Mouse (Mus musculus) CH12.LX (cell line): ENCODE measurements at regions not wholly inside any gene's neighbourhood (a gene's known extent, or its start where the extent isn't known, plus 50 kb on each side); places are given as distances from the start of the nearest gene placed in this dataset.

Experiments used
- DNase-seq: peaks from one replicate; pipeline ENCODE4 v3.0.0-alpha.2; 2013; ENCODE audit errors: extremely low read depth
- H3K27ac ChIP-seq: 2 replicates; pipeline ENCODE4 v1.5.1; 2012; ENCODE audit warnings: low read depth, mild to moderate bottlenecking, control low read depth, moderate library complexity; ENCODE audit not compliant: insufficient read depth
- H3K27me3 ChIP-seq: replicated peaks from 2 replicates; pipeline ENCODE3; 2012; ENCODE audit warnings: inconsistent platforms
- H3K36me3 ChIP-seq, 2 experiments: replicated peaks in 1 of 2; 2 replicates each; pipeline versions ENCODE3 to v1.6.1; 2012; ENCODE audit warnings: inconsistent platforms in 1 of 2, low read length in 1 of 2, mild to moderate bottlenecking in 1 of 2, mixed read lengths in 1 of 2, moderate library complexity in 1 of 2; ENCODE audit not compliant: control insufficient read depth in 1 of 2, insufficient read depth in 1 of 2
- H3K4me1 ChIP-seq, 2 experiments: 2 replicates each; pipeline ENCODE4 v1.6.1; 2012; ENCODE audit warnings: inconsistent platforms in 1 of 2, moderate library complexity in 1 of 2; ENCODE audit not compliant: insufficient read depth in 2 of 2, control insufficient read depth in 1 of 2
- H3K4me2 ChIP-seq: 2 replicates; pipeline ENCODE4 v1.6.1; 2012; ENCODE audit warnings: low read depth, mild to moderate bottlenecking, control low read depth; ENCODE audit not compliant: poor library complexity, insufficient read depth, severe bottlenecking
- H3K4me3 ChIP-seq, 3 experiments: fragments of 150-350 bp in 1 of 3; sonication (generic) in 1 of 3; replicated peaks in 1 of 3; 2 replicates each; pipeline versions ENCODE3 to v1.5.1; 2011 to 2012; ENCODE audit warnings: low read depth in 2 of 3, low read length in 2 of 3, mild to moderate bottlenecking in 2 of 3, moderate library complexity in 2 of 3, control low read depth in 1 of 3, improper control_type of control experiment in 1 of 3, inconsistent platforms in 1 of 3, mixed read lengths in 1 of 3; ENCODE audit not compliant: poor library complexity in 1 of 3
- H3K79me2 ChIP-seq: replicated peaks from 2 replicates; pipeline ENCODE4 v1.6.1; 2012; ENCODE audit warnings: mild to moderate bottlenecking, moderate library complexity; ENCODE audit not compliant: control insufficient read depth, poor library complexity, insufficient read depth, severe bottlenecking; ENCODE audit errors: extremely low read depth
- H3K9ac ChIP-seq: 2 replicates; pipeline ENCODE4 v1.6.1; 2012; ENCODE audit warnings: low read depth, mild to moderate bottlenecking, control low read depth, moderate library complexity; ENCODE audit not compliant: insufficient read depth
- H3K9me3 ChIP-seq: replicated peaks from 2 replicates; pipeline ENCODE3; 2012; ENCODE audit warnings: low read length, inconsistent platforms, mixed read lengths
- CHD2 ChIP-seq: IDR thresholded peaks from 2 replicates; pipeline ENCODE4 v1.6.1; 2011; ENCODE audit warnings: low read length, improper control_type of control experiment
- ETS1 ChIP-seq: conservative IDR thresholded peaks from 2 replicates; pipeline ENCODE4 v1.6.1; 2012; ENCODE audit warnings: low read depth, mild to moderate bottlenecking, inconsistent platforms, low read length, improper control_type of control experiment, moderate library complexity
- JUND ChIP-seq: conservative IDR thresholded peaks from 2 replicates; pipeline ENCODE4 v1.6.1; 2011; ENCODE audit warnings: low read depth, low read length, improper control_type of control experiment
- MYC ChIP-seq: IDR thresholded peaks from 2 replicates; pipeline ENCODE4 v1.6.1; 2011; ENCODE audit warnings: low read depth, mild to moderate bottlenecking, improper control_type of control experiment, low read length
- NRF1 ChIP-seq: IDR thresholded peaks from 2 replicates; pipeline ENCODE4 v1.6.1; 2014; ENCODE audit warnings: low read depth, mild to moderate bottlenecking, inconsistent platforms, low read length, improper control_type of control experiment, moderate library complexity
- POLR2A ChIP-seq: IDR thresholded peaks from 2 replicates; pipeline ENCODE4 v1.6.1; 2011; ENCODE audit warnings: low read depth, mild to moderate bottlenecking, improper control_type of control experiment, low read length
- POLR2AphosphoS2 ChIP-seq: IDR thresholded peaks from 2 replicates; pipeline ENCODE4 v1.6.1; 2011; ENCODE audit warnings: low read depth, low read length, improper control_type of control experiment
- RAD21 ChIP-seq: IDR thresholded peaks from 2 replicates; pipeline ENCODE4 v1.6.1; 2011; ENCODE audit warnings: low read depth, mild to moderate bottlenecking, low read length, improper control_type of control experiment, moderate library complexity
- ZC3H11A ChIP-seq: IDR thresholded peaks from 2 replicates; pipeline ENCODE4 v1.6.1; 2012; ENCODE audit warnings: low read depth, mild to moderate bottlenecking, inconsistent platforms, low read length, improper control_type of control experiment
- ZMIZ1 ChIP-seq: IDR thresholded peaks from 2 replicates; pipeline ENCODE4 v1.6.1; 2012; ENCODE audit warnings: low read depth, mild to moderate bottlenecking, inconsistent platforms, low read length, improper control_type of control experiment
- dilution Hi-C: fragments of 300-500 bp; cut with MboI; formaldehyde crosslinking; loops from 2 replicates; pipeline ENCODE4 v1.14.3; 2020; ENCODE audit warnings: low sequenced_read_pairs; ENCODE audit not compliant: extremely low pct_unique_long_range_greater_than_20kb, extremely low pct_ligation_motif_present
- in situ Hi-C: fragments of 300-500 bp; cut with MboI; formaldehyde crosslinking; loops from 3 replicates; pipeline ENCODE4 v1.14.3; 2019; ENCODE audit warnings: low sequenced_read_pairs, low pct_ligation_motif_present, low pct_unique_long_range_greater_than_20kb, mixed read lengths

GRCm38 (mm10) chr12:10079482-10079881, 290.3 kb upstream of the Nt5c1b start:
- Histone ChIP-seq H3K4me3 (no peak overlapping the region), H3K9me3 (no peaks in the 10 kb centered on the region), H3K79me2 (no peaks in the 10 kb centered on the region), H3K27ac (no peak overlapping the region), H3K4me2 (no peak overlapping the region), H3K36me3 (no peaks in the 10 kb centered on the region), H3K27me3 (no peaks in the 10 kb centered on the region), H3K4me1 (no peaks in the 10 kb centered on the region), H3K9ac (no peak overlapping the region)
- no peak for DNase-seq
- TF ChIP-seq ZC3H11A (no peak), ZMIZ1 (no peak), NRF1 (no peak), JUND (no peak), POLR2A (no peak)
- dilution Hi-C loops (no loop called here), in situ Hi-C loops (no loop called here)

GRCm38 (mm10) chr12:10112874-10113453, 256.8 kb upstream of the Nt5c1b start:
- no peaks in the 10 kb centered on the region for H3K36me3 ChIP-seq
- dilution Hi-C loops (no loop called here), in situ Hi-C loops (no loop called here)

GRCm38 (mm10) chr12:10122102-10122501, 247.7 kb upstream of the Nt5c1b start:
- Histone ChIP-seq H3K79me2 (no peaks in the 10 kb centered on the region), H3K27me3 (no peaks in the 10 kb centered on the region), H3K9me3 (no peaks in the 10 kb centered on the region), H3K4me1 (no peaks in the 10 kb centered on the region), H3K4me2 (no peak overlapping the region), H3K36me3 (no peaks in the 10 kb centered on the region), H3K27ac (no peak overlapping the region), H3K9ac (no peak overlapping the region), H3K4me3 (no peak overlapping the region)
- DNase-seq, result no peak
- in situ Hi-C loops, result no loop called here
- dilution Hi-C loops, result no loop called here
- TF ChIP-seq ETS1, result no peak
- no peak for TF ChIP-seq CHD2
- TF ChIP-seq POLR2AphosphoS2, result no peak
- no peak for TF ChIP-seq MYC

More at GRCm38 (mm10) chr12:10112874-10113453, 256.8 kb upstream of the Nt5c1b start:
- H3K9me3 ChIP-seq, result no peaks in the 10 kb centered on the region
- no peak overlapping the region for H3K27ac ChIP-seq
- H3K4me2 ChIP-seq, result no peak overlapping the region
- no peak for DNase-seq
- H3K9ac ChIP-seq, result no peak overlapping the region
- TF ChIP-seq RAD21 (no peak), ETS1 (no peak), POLR2A (no peak), POLR2AphosphoS2 (no peak)
- no peaks in the 10 kb centered on the region for H3K4me1 ChIP-seq
- H3K27me3 ChIP-seq, result no peaks in the 10 kb centered on the region
- H3K79me2 ChIP-seq, result no peaks in the 10 kb centered on the region
- H3K4me3 ChIP-seq, result no peak overlapping the region
